Comparison of ENCODE assay signal across 6 mouse cellular contexts in the genomic region with DNA sequence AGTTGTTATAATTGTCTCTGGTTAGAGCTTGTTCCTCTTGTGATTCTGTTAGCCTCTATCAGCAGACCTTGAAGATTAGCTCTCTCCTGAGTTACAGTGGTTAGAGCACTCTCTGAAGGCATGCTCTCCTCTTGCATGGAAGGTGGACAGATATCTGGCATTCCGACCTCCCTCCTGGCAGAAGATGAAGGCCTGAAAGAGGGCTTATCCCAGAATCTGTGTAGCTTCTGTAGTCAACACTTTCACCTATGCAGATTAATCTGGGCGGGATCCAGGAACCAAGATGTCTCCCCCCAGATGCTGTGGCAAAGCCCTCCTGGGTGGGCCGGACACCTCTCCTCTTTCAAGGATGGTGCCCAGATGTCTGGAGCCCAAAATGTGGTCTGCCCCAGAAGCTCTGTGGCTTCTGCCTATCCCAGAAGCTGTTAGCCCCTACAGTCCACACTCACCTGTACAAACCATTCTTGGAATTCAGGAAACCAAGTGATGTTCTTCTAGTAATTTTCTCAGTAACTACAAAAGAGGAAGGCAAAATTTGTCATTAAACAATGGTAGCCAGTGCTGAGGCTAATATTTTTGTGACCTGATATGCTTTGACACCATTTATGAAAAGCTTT. TPM values are rescaled to one million over a fixed set of nuclear protein-coding genes. Genes with fewer than 3 reads are reported as not detected.
DNase-seq lines count a peak whose midpoint lies in the region; ATAC-seq lines count a peak whose summit lies in the region.
"Not testable (repeated sequence)": the region's sequence is repeated elsewhere in the genome, so short reads cannot be mapped to it uniquely, and the experiment has no call there.

No protein-coding gene starts in this region.

- not testable (repeated sequence) for H3K27ac ChIP-seq in embryonic facial prominence, embryonic 13.5 days; heart, embryonic 10.5 days; heart, embryonic 14.5 days (replicated peaks in 1 of 2; ENCODE audit: control insufficient read depth in 1 of 2, insufficient read depth in 1 of 2, low read depth in 2 of 2, low read length in 2 of 2); hindbrain, embryonic 14.5 days; limb, embryonic 12.5 days; midbrain, embryonic 11.5 days (ENCODE audit: low read depth, low read length)

- WGBS in embryonic facial prominence, embryonic 13.5 days = 80% methylated on average over 3 of the region's 3 CpGs
- WGBS in heart, embryonic 10.5 days = 77% methylated on average over 3 of the region's 3 CpGs
- 74% methylated on average over 3 of the region's 3 CpGs for WGBS in heart, embryonic 14.5 days
- 92% methylated on average over 3 of the region's 3 CpGs for WGBS in hindbrain, embryonic 14.5 days
- 89% methylated on average over 3 of the region's 3 CpGs for WGBS in limb, embryonic 12.5 days
- 87% methylated on average over 3 of the region's 3 CpGs for WGBS in midbrain, embryonic 11.5 days

- not testable (repeated sequence) for H3K4me3 ChIP-seq in embryonic facial prominence, embryonic 13.5 days; heart, embryonic 10.5 days; heart, embryonic 14.5 days (ENCODE audit: control insufficient read depth in 1 of 2, insufficient read depth in 1 of 2, low read depth in 1 of 2, low read length in 2 of 2); hindbrain, embryonic 14.5 days (replicated peaks; ENCODE audit: low read length); limb, embryonic 12.5 days (replicated peaks); midbrain, embryonic 11.5 days (ENCODE audit: low read depth, low read length)

- H3K9me3 ChIP-seq in embryonic facial prominence, embryonic 13.5 days; heart, embryonic 10.5 days; heart, embryonic 14.5 days (ENCODE audit: control insufficient read depth, low read length); hindbrain, embryonic 14.5 days (ENCODE audit: control insufficient read depth, low read length); limb, embryonic 12.5 days; midbrain, embryonic 11.5 days (ENCODE audit: control insufficient read depth, low read length): not testable (repeated sequence)

- DNase-seq in heart, embryonic 10.5 days (ENCODE audit: low spot score) = peak; percentile 74
- DNase-seq in hindbrain, embryonic 14.5 days (ENCODE audit: low spot score) = not testable (repeated sequence)
- peak; percentile 53 for DNase-seq in midbrain, embryonic 11.5 days (ENCODE audit: low spot score, missing footprints)

- not testable (repeated sequence) for H3K36me3 ChIP-seq in embryonic facial prominence, embryonic 13.5 days; heart, embryonic 10.5 days; heart, embryonic 14.5 days (ENCODE audit: control insufficient read depth, insufficient read depth, low read length); hindbrain, embryonic 14.5 days (replicated peaks; ENCODE audit: control insufficient read depth, insufficient read depth); limb, embryonic 12.5 days; midbrain, embryonic 11.5 days (ENCODE audit: control insufficient read depth, insufficient read depth, low read length)

- not testable (repeated sequence) for H3K9ac ChIP-seq in embryonic facial prominence, embryonic 13.5 days; heart, embryonic 14.5 days (ENCODE audit: low read length); hindbrain, embryonic 14.5 days; limb, embryonic 12.5 days (replicated peaks); midbrain, embryonic 11.5 days (ENCODE audit: low read length)

- ATAC-seq in embryonic facial prominence, embryonic 13.5 days (ENCODE audit: insufficient number of reproducible peaks, insufficient read depth, low FRiP score, low TSS enrichment, low read depth) = peak; percentile 37; the same call in 1 of the 2 replicates
- ATAC-seq in heart, embryonic 14.5 days (ENCODE audit: insufficient number of reproducible peaks, insufficient read depth, low FRiP score, low read depth) = peak; percentile 69; the same call in 1 of the 2 replicates
- ATAC-seq in hindbrain, embryonic 14.5 days (ENCODE audit: low FRiP score) = 0 out of 2 replicates have a peak, but pooled peaks have one; percentile 27
- ATAC-seq in limb, embryonic 12.5 days (ENCODE audit: insufficient number of reproducible peaks, insufficient read depth, low FRiP score, low TSS enrichment, low read depth) = 0 out of 2 replicates have a peak, but pooled peaks have one; percentile 56
- ATAC-seq in midbrain, embryonic 11.5 days (ENCODE audit: low FRiP score) = not testable (repeated sequence)

- not testable (repeated sequence) for H3K27me3 ChIP-seq in embryonic facial prominence, embryonic 13.5 days; heart, embryonic 10.5 days (ENCODE audit: insufficient read depth, poor library complexity, severe bottlenecking); heart, embryonic 14.5 days (ENCODE audit: control insufficient read depth, insufficient read depth, low read length); hindbrain, embryonic 14.5 days (ENCODE audit: control insufficient read depth, insufficient read depth, low read length); limb, embryonic 12.5 days; midbrain, embryonic 11.5 days (ENCODE audit: control insufficient read depth, insufficient read depth, low read length)

- not testable (repeated sequence) for H3K4me2 ChIP-seq in embryonic facial prominence, embryonic 13.5 days; heart, embryonic 14.5 days (ENCODE audit: low read length); hindbrain, embryonic 14.5 days (replicated peaks); limb, embryonic 12.5 days; midbrain, embryonic 11.5 days

- not testable (repeated sequence) for H3K4me1 ChIP-seq in embryonic facial prominence, embryonic 13.5 days; heart, embryonic 10.5 days; heart, embryonic 14.5 days (ENCODE audit: control insufficient read depth in 2 of 2, insufficient read depth in 2 of 2, low read length in 2 of 2); hindbrain, embryonic 14.5 days (replicated peaks; ENCODE audit: control insufficient read depth, insufficient read depth, low read length); limb, embryonic 12.5 days (replicated peaks); midbrain, embryonic 11.5 days (ENCODE audit: control insufficient read depth, insufficient read depth, low read length)

RNA-seq across cellular contexts. Expression of gene Zfp709, which starts 40.5 kb away (rescaled TPM):
- 7.7 and 8.4 TPM in 2 replicates for polyA plus RNA-seq in embryonic facial prominence, embryonic 13.5 days (2015; fragmentation: Nextera tagmentation; extraction: Ambion mirVana)
- polyA plus RNA-seq in heart, embryonic 10.5 days (2016; fragmentation: Nextera tagmentation; extraction: Ambion mirVana) = 5.1 and 5.2 TPM in 2 replicates
- 4.9 and 5.8 TPM in 2 replicates for polyA plus RNA-seq in heart, embryonic 14.5 days (2014; fragmentation: Nextera tagmentation; extraction: Ambion mirVana)
- 9.8 and 10.4 TPM in 2 replicates for polyA plus RNA-seq in hindbrain, embryonic 14.5 days (2014; fragmentation: Nextera tagmentation; extraction: Ambion mirVana)
- 5.6 and 6.0 TPM in 2 replicates for polyA plus RNA-seq in limb, embryonic 12.5 days (2016; fragmentation: Nextera tagmentation; extraction: Ambion mirVana)
- polyA plus RNA-seq in midbrain, embryonic 11.5 days (2014; fragmentation: Nextera tagmentation; extraction: Ambion mirVana) = 7.4 and 9.1 TPM in 2 replicates
